Mouse (Mus musculus) embryonic facial prominence, embryonic 10.5 days (tissue): ENCODE measurements at regions not wholly inside any gene's neighbourhood (a gene's known extent, or its start where the extent isn't known, plus 50 kb on each side); places are given as distances from the start of the nearest gene placed in this dataset.

Experiments used
- DNase-seq: peaks from one replicate; pipeline ENCODE4 v3.0.0-alpha.2; 2017; ENCODE audit warnings: low spot score
- H3K27ac ChIP-seq: fragments of 300-500 bp; sonication (generic); replicated peaks from 2 replicates; pipeline ENCODE4 v1.5.1; 2016; ENCODE audit warnings: mild to moderate bottlenecking
- H3K27me3 ChIP-seq: fragments of 300-500 bp; sonication (generic); replicated peaks from 2 replicates; pipeline ENCODE4 v1.6.1; 2016; ENCODE audit warnings: low read depth, mild to moderate bottlenecking; ENCODE audit not compliant: poor library complexity, severe bottlenecking
- H3K36me3 ChIP-seq: fragments of 300-500 bp; sonication (generic); replicated peaks from 2 replicates; pipeline ENCODE4 v1.6.1; 2016; ENCODE audit warnings: mild to moderate bottlenecking, moderate library complexity
- H3K4me1 ChIP-seq: fragments of 300-500 bp; sonication (generic); 2 replicates; pipeline ENCODE4 v1.6.1; 2016
- H3K4me3 ChIP-seq: fragments of 300-500 bp; sonication (generic); 2 replicates; pipeline ENCODE4 v1.5.1; 2016; ENCODE audit warnings: mild to moderate bottlenecking, moderate library complexity
- H3K9me3 ChIP-seq: fragments of 300-500 bp; sonication (generic); 2 replicates; pipeline ENCODE4 v1.6.1; 2016; ENCODE audit warnings: mild to moderate bottlenecking
- WGBS: fragments of 180-500 bp; shearing (Covaris S2); methylation state at CpG from one replicate; pipeline ENCODE4 v1.1.7; 2016; 5-methylcytosine and 5-hydroxymethylcytosine counted together

- Histone ChIP-seq H3K36me3 (no peaks in the 10 kb centered on the region), H3K9me3 (no peaks in the 10 kb centered on the region), H3K4me1 (no peaks in the 10 kb centered on the region), H3K27me3 (no peaks in the 10 kb centered on the region), H3K4me3 (no peak overlapping the region), H3K27ac (no peak overlapping the region)
- DNase-seq = no peak
- 84% methylated on average over 2 of the region's 2 CpGs for WGBS
Observed at GRCm38 (mm10) chr2:114454901-114455300, 199.9 kb downstream of the Dph6 start.

GRCm38 (mm10) chr2:114450185-114450584, 204.6 kb downstream of the Dph6 start:
- 83% methylated on average over 1 of the region's 1 CpGs for WGBS
- Histone ChIP-seq H3K27ac (no peak overlapping the region), H3K36me3 (no peaks in the 10 kb centered on the region), H3K27me3 (no peaks in the 10 kb centered on the region), H3K4me3 (no peak overlapping the region), H3K4me1 (no peaks in the 10 kb centered on the region), H3K9me3 (no peaks in the 10 kb centered on the region)
- no peak for DNase-seq

- Histone ChIP-seq H3K9me3 (no peaks in the 10 kb centered on the region), H3K27ac (no peak overlapping the region), H3K36me3 (no peaks in the 10 kb centered on the region), H3K4me1 (peaks cover 26% of the 10 kb centered on the region), H3K27me3 (no peaks in the 10 kb centered on the region), H3K4me3 (no peak overlapping the region)
- DNase-seq = peak; percentile 14
- WGBS = 62% methylated on average over 2 of the region's 2 CpGs
Observed at GRCm38 (mm10) chr2:114443801-114444200, 211.0 kb downstream of the Dph6 start.

- 50% methylated on average over 6 of the region's 6 CpGs for WGBS
- no peaks in the 10 kb centered on the region for H3K36me3 ChIP-seq
- peak; percentile 48 for DNase-seq
Observed at GRCm38 (mm10) chr2:114440943-114441342, 213.8 kb downstream of the Dph6 start.

GRCm38 (mm10) chr2:114439668-114440067, 215.1 kb downstream of the Dph6 start:
- Histone ChIP-seq H3K9me3 (no peaks in the 10 kb centered on the region), H3K36me3 (no peaks in the 10 kb centered on the region), H3K27ac (no peak overlapping the region), H3K4me3 (no peak overlapping the region), H3K27me3 (no peaks in the 10 kb centered on the region), H3K4me1 (peaks cover 26% of the 10 kb centered on the region)
- WGBS = 63% methylated on average over 1 of the region's 1 CpGs
- DNase-seq = no peak

More at GRCm38 (mm10) chr2:114440943-114441342, 213.8 kb downstream of the Dph6 start:
- no peak overlapping the region for H3K4me3 ChIP-seq
- H3K27ac ChIP-seq = 0 out of 2 replicates have a peak overlapping the region, but pooled peaks have one; percentile 19
- H3K9me3 ChIP-seq = no peaks in the 10 kb centered on the region
- H3K4me1 ChIP-seq = peaks cover 26% of the 10 kb centered on the region
- H3K27me3 ChIP-seq = no peaks in the 10 kb centered on the region

GRCm38 (mm10) chr2:114438048-114438447, 216.7 kb downstream of the Dph6 start:
- Histone ChIP-seq H3K36me3 (no peaks in the 10 kb centered on the region), H3K27me3 (no peaks in the 10 kb centered on the region), H3K4me3 (no peak overlapping the region), H3K4me1 (peaks cover 20% of the 10 kb centered on the region), H3K9me3 (no peaks in the 10 kb centered on the region), H3K27ac (no peak overlapping the region)
- no peak for DNase-seq
- 52% methylated on average over 3 of the region's 3 CpGs for WGBS

GRCm38 (mm10) chr2:114427426-114428157, 226.3 kb upstream of the Zfp770 start:
- Histone ChIP-seq H3K27me3 (no peaks in the 10 kb centered on the region), H3K9me3 (no peaks in the 10 kb centered on the region), H3K4me1 (no peaks in the 10 kb centered on the region), H3K27ac (no peak overlapping the region), H3K4me3 (no peak overlapping the region), H3K36me3 (no peaks in the 10 kb centered on the region)
- 88% methylated on average over 10 of the region's 10 CpGs for WGBS
- no peak for DNase-seq

- Histone ChIP-seq H3K9me3 (no peaks in the 10 kb centered on the region), H3K4me3 (no peak overlapping the region), H3K27ac (no peak overlapping the region), H3K36me3 (no peaks in the 10 kb centered on the region), H3K27me3 (no peaks in the 10 kb centered on the region), H3K4me1 (no peaks in the 10 kb centered on the region)
- no peak for DNase-seq
- WGBS = 54% methylated on average over 3 of the region's 3 CpGs
Observed at GRCm38 (mm10) chr2:114419346-114419745, 218.1 kb upstream of the Zfp770 start.

GRCm38 (mm10) chr2:114413013-114413412, 211.7 kb upstream of the Zfp770 start:
- DNase-seq = no peak
- WGBS = 90% methylated on average over 3 of the region's 3 CpGs
- Histone ChIP-seq H3K36me3 (no peaks in the 10 kb centered on the region), H3K4me1 (no peaks in the 10 kb centered on the region), H3K9me3 (no peaks in the 10 kb centered on the region), H3K27ac (no peak overlapping the region), H3K4me3 (no peak overlapping the region), H3K27me3 (no peaks in the 10 kb centered on the region)

- Histone ChIP-seq H3K4me1 (no peaks in the 10 kb centered on the region), H3K27me3 (no peaks in the 10 kb centered on the region), H3K4me3 (no peak overlapping the region), H3K27ac (no peak overlapping the region), H3K9me3 (no peaks in the 10 kb centered on the region), H3K36me3 (no peaks in the 10 kb centered on the region)
- 67% methylated on average over 17 of the region's 17 CpGs for WGBS
- DNase-seq = no peak
Observed at GRCm38 (mm10) chr2:114411940-114412715, 210.9 kb upstream of the Zfp770 start.

- no peaks in the 10 kb centered on the region for H3K4me1 ChIP-seq
- no peaks in the 10 kb centered on the region for H3K27me3 ChIP-seq
- DNase-seq = no peak
- H3K4me3 ChIP-seq = no peak overlapping the region
- no peak overlapping the region for H3K27ac ChIP-seq
- H3K9me3 ChIP-seq = no peaks in the 10 kb centered on the region
- 85% methylated on average over 3 of the region's 3 CpGs for WGBS
- H3K36me3 ChIP-seq = no peaks in the 10 kb centered on the region
Observed at GRCm38 (mm10) chr2:114410717-114411116, 209.4 kb upstream of the Zfp770 start.

- no peaks in the 10 kb centered on the region for H3K4me1 ChIP-seq
- no peaks in the 10 kb centered on the region for H3K27me3 ChIP-seq
- no peak overlapping the region for H3K27ac ChIP-seq
- no peak overlapping the region for H3K4me3 ChIP-seq
- H3K9me3 ChIP-seq = no peaks in the 10 kb centered on the region
- no peak for DNase-seq
- H3K36me3 ChIP-seq = no peaks in the 10 kb centered on the region
Observed at GRCm38 (mm10) chr2:114409542-114409941, 208.3 kb upstream of the Zfp770 start.

- Histone ChIP-seq H3K36me3 (no peaks in the 10 kb centered on the region), H3K9me3 (no peaks in the 10 kb centered on the region), H3K27ac (no peak overlapping the region), H3K4me3 (no peak overlapping the region), H3K27me3 (no peaks in the 10 kb centered on the region), H3K4me1 (no peaks in the 10 kb centered on the region)
- DNase-seq = no peak
- WGBS = 56% methylated on average over 5 of the region's 5 CpGs
Observed at GRCm38 (mm10) chr2:114407408-114407807, 206.1 kb upstream of the Zfp770 start.
